ENCODE assay signal across 8 mouse cellular contexts in the genomic region with DNA sequence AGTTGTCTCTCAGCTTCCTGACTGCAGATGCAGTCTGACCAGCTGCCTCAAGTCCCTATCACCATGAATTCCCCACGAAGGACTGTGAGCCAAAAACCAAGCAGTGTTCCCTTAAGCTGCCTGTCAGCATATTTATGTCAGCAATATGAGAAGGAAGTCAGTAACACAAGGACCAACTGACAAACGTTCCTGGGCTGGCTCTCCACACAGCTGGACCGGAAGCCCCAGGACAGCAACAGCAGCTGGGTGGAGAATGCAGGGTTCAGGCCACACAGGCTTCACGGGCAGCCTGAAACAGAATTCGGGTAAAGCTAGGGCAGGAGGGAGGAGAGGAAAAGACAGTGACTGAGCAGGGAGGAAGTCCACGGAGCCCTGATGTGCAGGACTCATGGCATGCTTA. TPM values are rescaled to one million over a fixed set of nuclear protein-coding genes. Genes with fewer than 3 reads are reported as not detected.
A peak's percentile ranks its signal among the peaks of the same experiment; 100 is the strongest.
DNase-seq lines count a peak whose midpoint lies in the region; ATAC-seq and TF ChIP-seq lines count a peak whose summit lies in the region.
"Had no signal": no experiment of that assay in that cellular context is flagged by ENCODE, and none has a peak within 500 bp of the region (broad histone marks: within the 10 kb centered on the region; RNA-seq: fewer than 3 reads in every experiment).

No protein-coding gene starts in this region.

- intact Hi-C loops in gastrocnemius, postnatal 14 days (cut with DNase I; ENCODE audit: low total_unique reads), result loop anchor here (10.0 kb wide), 1 partner anchor 96 kb away; no protein-coding TSS in a partner anchor

- H3K9ac ChIP-seq in lung, embryonic 14.5 days, result no peak overlapping the region; the same call in 1 of the 2 replicates
- H3K9ac ChIP-seq: midbrain, embryonic 12.5 days had no signal

- 18% methylated on average over 6 of the region's 6 CpGs for WGBS in kidney, adult 2 months
- WGBS in lung, embryonic 14.5 days, result 23% methylated on average over 6 of the region's 6 CpGs

- H3K9me3 ChIP-seq in lung, embryonic 14.5 days (ENCODE audit: low read depth, low read length), result no peaks in the 10 kb centered on the region
- H3K9me3 ChIP-seq: midbrain, embryonic 12.5 days had no signal

- peak; percentile 82 for ATAC-seq in common myeloid progenitor, adult 5-6 weeks (replicated peaks; ENCODE audit: low read depth, poor library complexity, severe bottlenecking)
- ATAC-seq in lung, embryonic 14.5 days (ENCODE audit: insufficient read depth), result peak; percentile 95

- no peak for TF ChIP-seq CTCF in kidney, adult 2 months (conservative IDR thresholded peaks at IDR 0.05; ENCODE audit: insufficient read depth, insufficient read length, low read depth, low read length)
- no peak for TF ChIP-seq CTCF in lung, embryonic 14.5 days (IDR thresholded peaks at IDR 0.05; ENCODE audit: low read depth)

- DNase-seq in gastrocnemius, postnatal 14 days, result peak; percentile 72
- DNase-seq in kidney, adult 2 months, result peak; percentile 75
- DNase-seq in lung, embryonic 14.5 days, result peak; percentile 94
- DNase-seq in thymus, postnatal 4 days, result peak; percentile 34
- DNase-seq in cerebellum, postnatal 25 days, result no peak
- no peak for DNase-seq in layer of hippocampus, adult 18-20 months (ENCODE audit: low spot score in 2 of 2)

- peak overlapping the region; percentile 39 for H3K4me2 ChIP-seq in lung, embryonic 14.5 days
- H3K4me2 ChIP-seq: midbrain, embryonic 12.5 days had no signal

- H3K4me1 ChIP-seq in kidney, adult 2 months (ENCODE audit: control insufficient read depth, insufficient read depth, low read length), result peaks cover 10% of the 10 kb centered on the region; the same call in 1 of the 2 replicates
- H3K4me1 ChIP-seq in lung, embryonic 14.5 days (ENCODE audit: insufficient read depth), result peaks cover 14% of the 10 kb centered on the region; the same call in 1 of the 2 replicates

- no peak overlapping the region for H3K4me3 ChIP-seq in kidney, adult 2 months (ENCODE audit: insufficient read depth, low read depth, low read length)
- H3K4me3 ChIP-seq in lung, embryonic 14.5 days (ENCODE audit: low read depth, low read length), result no peak overlapping the region
- H3K4me3 ChIP-seq: midbrain, embryonic 12.5 days had no signal

- TF ChIP-seq POLR2A in kidney, adult 2 months (IDR thresholded peaks at IDR 0.05; ENCODE audit: low read depth, low read length), result no peak

- no peaks in the 10 kb centered on the region for H3K27me3 ChIP-seq in kidney, adult 2 months (replicated peaks; ENCODE audit: control insufficient read depth, insufficient read depth, low read length)
- no peaks in the 10 kb centered on the region for H3K27me3 ChIP-seq in lung, embryonic 14.5 days (ENCODE audit: insufficient read depth, low read length)
- H3K27me3 ChIP-seq: midbrain, embryonic 12.5 days had no signal

- peak overlapping the region; percentile 4 for H3K27ac ChIP-seq in kidney, adult 2 months (ENCODE audit: insufficient read depth, low read depth, low read length)
- H3K27ac ChIP-seq in lung, embryonic 14.5 days (ENCODE audit: low read depth), result peak overlapping the region; percentile 94
- H3K27ac ChIP-seq: midbrain, embryonic 12.5 days had no signal

- no peaks in the 10 kb centered on the region for H3K36me3 ChIP-seq in kidney, adult 2 months (ENCODE audit: control insufficient read depth, insufficient read depth, low read length)
- peaks cover 3% of the 10 kb centered on the region; the same call in 1 of the 2 replicates for H3K36me3 ChIP-seq in lung, embryonic 14.5 days (ENCODE audit: insufficient read depth)

RNA-seq across cellular contexts. Expression of a gene that starts 7.6 kb away (rescaled TPM):
- total RNA-seq in common myeloid progenitor, adult 5-6 weeks (2017), result 9.3 and 20.8 TPM in 2 replicates
- 10 to 100 TPM; 11.8 to 14.9 TPM for total RNA-seq in gastrocnemius, postnatal 14 days (2021)
- 31.4 and 34.8 TPM in 2 replicates for polyA plus RNA-seq in kidney, adult 2 months (2012; rRNA removed)
- polyA plus RNA-seq in lung, embryonic 14.5 days (2014; fragmentation: Nextera tagmentation; extraction: Ambion mirVana), result 54.9 and 63.7 TPM in 2 replicates
- 10 to 100 TPM; 34.7 to 37.9 TPM for total RNA-seq in layer of hippocampus, adult 18-20 months (2021)

RNA-seq across cellular contexts. Expression of a gene that starts 50.8 kb away (rescaled TPM):
- total RNA-seq in common myeloid progenitor, adult 5-6 weeks (2017), result 72.9 and 77.1 TPM in 2 replicates
- 10 to 100 TPM; 60.6 to 66.2 TPM for total RNA-seq in gastrocnemius, postnatal 14 days (2021)
- 25.5 and 27.2 TPM in 2 replicates for polyA plus RNA-seq in kidney, adult 2 months (2012; rRNA removed)
- polyA plus RNA-seq in lung, embryonic 14.5 days (2014; fragmentation: Nextera tagmentation; extraction: Ambion mirVana), result 11.2 and 11.8 TPM in 2 replicates
- total RNA-seq in layer of hippocampus, adult 18-20 months (2021), result 10 to 100 TPM; 86.6 to 93.2 TPM

Comparison
In these comparisons a context has a peak if more than half of its experiments do, and no peak if none do; other contexts are left out.
1. DNase-seq: peak in gastrocnemius, postnatal 14 days (single experiment), kidney, adult 2 months (single experiment), lung, embryonic 14.5 days (single experiment) and thymus, postnatal 4 days (single experiment); none in cerebellum, postnatal 25 days (0 of 2) and layer of hippocampus, adult 18-20 months (0 of 2).